Mouse (Mus musculus) T-helper 17 cell (primary cell): ENCODE results near the gene Ugt1a2.
"Not testable (repeated sequence)": the region's sequence is repeated elsewhere in the genome, so short reads cannot be mapped to it uniquely, and the experiment has no call there.

Experiments used
- in situ Hi-C, 2 experiments: fragments of 300-600 bp; cut with MboI, MseI; formaldehyde crosslinking; loops; 1 replicate in 1 of 2; 2 replicates in 1 of 2; pipeline ENCODE4 v1.15.1; 2025; ENCODE audit warnings: high pct_unique_total_duplicates in 2 of 2

Gene Ugt1a2

GRCm38 (mm10) chr1:88217144-88217543 is 16.7 kb downstream of the Ugt1a2 start:
- in situ Hi-C loops, result no loop called here

GRCm38 (mm10) chr1:88217576-88217975 is 17.2 kb downstream of the Ugt1a2 start:
- in situ Hi-C loops, result no loop called here

GRCm38 (mm10) chr1:88218051-88218450 is 17.6 kb downstream of the Ugt1a2 start:
- in situ Hi-C loops, result no loop called here

- in situ Hi-C loops, result no loop called here
These were observed 18.2 kb downstream of the Ugt1a2 start for GRCm38 (mm10) chr1:88218591-88218990.

GRCm38 (mm10) chr1:88219054-88219453 is 18.7 kb downstream of the Ugt1a2 start:
- in situ Hi-C loops, result no loop called here

- in situ Hi-C loops, result no loop called here
These were observed 19.9 kb downstream of the Ugt1a2 start for GRCm38 (mm10) chr1:88220336-88220735.

GRCm38 (mm10) chr1:88222216-88222615 is 21.8 kb downstream of the Ugt1a2 start:
- in situ Hi-C loops, result no loop called here

- in situ Hi-C loops, result not testable (repeated sequence)
These were observed 22.7 kb downstream of the Ugt1a2 start for GRCm38 (mm10) chr1:88223011-88223515.

GRCm38 (mm10) chr1:88223591-88223990 is 23.2 kb downstream of the Ugt1a2 start:
- in situ Hi-C loops, result no loop called here

- in situ Hi-C loops, result no loop called here
These were observed 23.8 kb downstream of the Ugt1a2 start for GRCm38 (mm10) chr1:88224029-88224776.

- in situ Hi-C loops, result not testable (repeated sequence)
These were observed 24.9 kb downstream of the Ugt1a2 start for GRCm38 (mm10) chr1:88225301-88225700.

GRCm38 (mm10) chr1:88225741-88226140 is 25.3 kb downstream of the Ugt1a2 start:
- in situ Hi-C loops, result no loop called here

GRCm38 (mm10) chr1:88226670-88227379 is 26.4 kb downstream of the Ugt1a2 start, which contains the start of gene Mroh2a:
Gene Mroh2a (plus strand): TSS chr1:88226986.
- in situ Hi-C loops, result no loop called here

- in situ Hi-C loops, result no loop called here
These were observed 27.1 kb downstream of the Ugt1a2 start for GRCm38 (mm10) chr1:88227482-88227881.

GRCm38 (mm10) chr1:88228121-88228520 is 27.7 kb downstream of the Ugt1a2 start:
- in situ Hi-C loops, result no loop called here

GRCm38 (mm10) chr1:88229566-88229965 is 29.2 kb downstream of the Ugt1a2 start:
- in situ Hi-C loops, result no loop called here

- in situ Hi-C loops, result no loop called here
These were observed 29.6 kb downstream of the Ugt1a2 start for GRCm38 (mm10) chr1:88229986-88230385.

- in situ Hi-C loops, result no loop called here
These were observed 30.0 kb downstream of the Ugt1a2 start for GRCm38 (mm10) chr1:88230421-88230820.

GRCm38 (mm10) chr1:88230981-88231802 is 30.8 kb downstream of the Ugt1a2 start:
- in situ Hi-C loops, result no loop called here

GRCm38 (mm10) chr1:88231803-88232499 is 31.6 kb downstream of the Ugt1a2 start:
- in situ Hi-C loops, result no loop called here
